8 mouse cellular contexts compared by ENCODE assay signal in genomic region chr10:59220824-59221472, GRCm38 (mm10). TPM values are rescaled to one million over a fixed set of nuclear protein-coding genes. Genes with fewer than 3 reads are reported as not detected.
A peak's percentile ranks its signal among the peaks of the same experiment; 100 is the strongest.
DNase-seq lines count a peak whose midpoint lies in the region; ATAC-seq and TF ChIP-seq lines count a peak whose summit lies in the region.

No protein-coding gene starts in this region.

- DNase-seq in kidney, adult 2 months, result peak; percentile 38
- no peak for DNase-seq in kidney, postnatal 4 days
- DNase-seq in ZHBTc4 (ENCODE audit: low read depth, low spot score), result peak; percentile 41
- peak; percentile 60 for DNase-seq in forebrain, postnatal 0 days
- no peak for DNase-seq in layer of hippocampus, adult 11-12 months (ENCODE audit: low spot score)
- DNase-seq in testis, postnatal 10 days (ENCODE audit: low spot score), result no peak
- DNase-seq in frontal cortex, postnatal 36 days (ENCODE audit: low spot score in 2 of 2), result no peak

- no peak for TF ChIP-seq POLR2A in kidney, adult 2 months (IDR thresholded peaks at IDR 0.05; ENCODE audit: low read depth, low read length)

- peak overlapping the region; percentile 90 for H3K9ac ChIP-seq in forebrain, postnatal 0 days
- H3K9ac ChIP-seq in lung, embryonic 16.5 days (ENCODE audit: low read length), result peak overlapping the region; percentile 97

- H3K27me3 ChIP-seq in kidney, adult 2 months (replicated peaks; ENCODE audit: control insufficient read depth, insufficient read depth, low read length), result no peaks in the 10 kb centered on the region
- no peaks in the 10 kb centered on the region for H3K27me3 ChIP-seq in forebrain, postnatal 0 days (ENCODE audit: insufficient read depth, low read length)
- H3K27me3 ChIP-seq in lung, embryonic 16.5 days (ENCODE audit: control insufficient read depth, insufficient read depth, low read depth, low read length), result no peaks in the 10 kb centered on the region

- peak overlapping the region; percentile 82 for H3K27ac ChIP-seq in kidney, adult 2 months (ENCODE audit: insufficient read depth, low read depth, low read length)
- peak overlapping the region; percentile 92 for H3K27ac ChIP-seq in forebrain, postnatal 0 days (ENCODE audit: low read depth, low read length)
- peak overlapping the region; percentile 98 for H3K27ac ChIP-seq in lung, embryonic 16.5 days (ENCODE audit: low read length)

- ATAC-seq in forebrain, postnatal 0 days, result no peak
- ATAC-seq in lung, embryonic 16.5 days (ENCODE audit: low read depth), result no peak

- H3K36me3 ChIP-seq in kidney, adult 2 months (ENCODE audit: control insufficient read depth, insufficient read depth, low read length), result no peaks in the 10 kb centered on the region
- H3K36me3 ChIP-seq in forebrain, postnatal 0 days (ENCODE audit: insufficient read depth), result no peaks in the 10 kb centered on the region
- H3K36me3 ChIP-seq in lung, embryonic 16.5 days (ENCODE audit: control insufficient read depth, insufficient read depth, low read length), result no peaks in the 10 kb centered on the region

- WGBS in kidney, adult 2 months, result 1% methylated on average over 39 of the region's 39 CpGs
- WGBS in forebrain, postnatal 0 days, result 1% methylated on average over 39 of the region's 39 CpGs
- WGBS in lung, embryonic 16.5 days, result under 1% methylated on average over 39 of the region's 39 CpGs

- no peaks in the 10 kb centered on the region for H3K9me3 ChIP-seq in forebrain, postnatal 0 days (ENCODE audit: low read length)
- no peaks in the 10 kb centered on the region for H3K9me3 ChIP-seq in lung, embryonic 16.5 days (ENCODE audit: control insufficient read depth, low read length)

- H3K4me1 ChIP-seq in kidney, adult 2 months (ENCODE audit: control insufficient read depth, insufficient read depth, low read length), result no peaks in the 10 kb centered on the region
- H3K4me1 ChIP-seq in forebrain, postnatal 0 days (ENCODE audit: insufficient read depth), result peaks cover 20% of the 10 kb centered on the region
- peaks cover 25% of the 10 kb centered on the region for H3K4me1 ChIP-seq in lung, embryonic 16.5 days (replicated peaks; ENCODE audit: control insufficient read depth, insufficient read depth, low read length)

- TF ChIP-seq CTCF in kidney, adult 2 months (conservative IDR thresholded peaks at IDR 0.05; ENCODE audit: insufficient read depth, insufficient read length, low read depth, low read length), result no peak
- TF ChIP-seq CTCF in forebrain, postnatal 0 days (IDR thresholded peaks at IDR 0.05; ENCODE audit: low read depth), result no peak

- peak overlapping the region; percentile 92 for H3K4me2 ChIP-seq in forebrain, postnatal 0 days (ENCODE audit: low read depth)
- peak overlapping the region; percentile 95 for H3K4me2 ChIP-seq in lung, embryonic 16.5 days (ENCODE audit: low read depth, low read length)

- peak overlapping the region; percentile 97 for H3K4me3 ChIP-seq in kidney, adult 2 months (ENCODE audit: insufficient read depth, low read depth, low read length)
- H3K4me3 ChIP-seq in forebrain, postnatal 0 days (ENCODE audit: low read depth, low read length), result peak overlapping the region; percentile 91
- peak overlapping the region; percentile 92 for H3K4me3 ChIP-seq in lung, embryonic 16.5 days (ENCODE audit: low read length)

RNA-seq across cellular contexts. Expression of gene Sept10, which starts 0.7 kb away (rescaled TPM):
- 8.1 and 9.1 TPM in 2 replicates for polyA plus RNA-seq in kidney, adult 2 months (2012; rRNA removed)
- 9.8 and 13.4 TPM in 2 replicates for total RNA-seq in forebrain, postnatal 0 days (2014; rRNA removed)
- 13.1 and 13.6 TPM in 2 replicates for polyA plus RNA-seq in forebrain, postnatal 0 days (2015; fragmentation: Nextera tagmentation; extraction: Ambion mirVana)
- 67.0 and 74.6 TPM in 2 replicates for polyA plus RNA-seq in lung, embryonic 16.5 days (2015; fragmentation: Nextera tagmentation; extraction: Ambion mirVana)

RNA-seq across cellular contexts. Expression of gene Sowahc, which starts 0.8 kb away (rescaled TPM):
- polyA plus RNA-seq in kidney, adult 2 months (2012; rRNA removed), result 4.3 and 4.6 TPM in 2 replicates
- total RNA-seq in forebrain, postnatal 0 days (2014; rRNA removed), result 29.6 and 33.3 TPM in 2 replicates
- polyA plus RNA-seq in forebrain, postnatal 0 days (2015; fragmentation: Nextera tagmentation; extraction: Ambion mirVana), result 9.3 and 13.4 TPM in 2 replicates
- 12.8 and 13.7 TPM in 2 replicates for polyA plus RNA-seq in lung, embryonic 16.5 days (2015; fragmentation: Nextera tagmentation; extraction: Ambion mirVana)

Comparison
In these comparisons a context has a peak if more than half of its experiments do, and no peak if none do; other contexts are left out.
1. DNase-seq: peak in kidney, adult 2 months (single experiment), ZHBTc4 (single experiment) and forebrain, postnatal 0 days (single experiment); none in kidney, postnatal 4 days (0 of 2), layer of hippocampus, adult 11-12 months (single experiment), testis, postnatal 10 days (single experiment) and frontal cortex, postnatal 36 days (0 of 2).
2. Peak in every context shown above with its lines, with median percentiles within 50 percentile points of each other: H3K27ac ChIP-seq and H3K4me3 ChIP-seq.